Mouse (Mus musculus): ENCODE results near the gene Il21r.

DNA sequence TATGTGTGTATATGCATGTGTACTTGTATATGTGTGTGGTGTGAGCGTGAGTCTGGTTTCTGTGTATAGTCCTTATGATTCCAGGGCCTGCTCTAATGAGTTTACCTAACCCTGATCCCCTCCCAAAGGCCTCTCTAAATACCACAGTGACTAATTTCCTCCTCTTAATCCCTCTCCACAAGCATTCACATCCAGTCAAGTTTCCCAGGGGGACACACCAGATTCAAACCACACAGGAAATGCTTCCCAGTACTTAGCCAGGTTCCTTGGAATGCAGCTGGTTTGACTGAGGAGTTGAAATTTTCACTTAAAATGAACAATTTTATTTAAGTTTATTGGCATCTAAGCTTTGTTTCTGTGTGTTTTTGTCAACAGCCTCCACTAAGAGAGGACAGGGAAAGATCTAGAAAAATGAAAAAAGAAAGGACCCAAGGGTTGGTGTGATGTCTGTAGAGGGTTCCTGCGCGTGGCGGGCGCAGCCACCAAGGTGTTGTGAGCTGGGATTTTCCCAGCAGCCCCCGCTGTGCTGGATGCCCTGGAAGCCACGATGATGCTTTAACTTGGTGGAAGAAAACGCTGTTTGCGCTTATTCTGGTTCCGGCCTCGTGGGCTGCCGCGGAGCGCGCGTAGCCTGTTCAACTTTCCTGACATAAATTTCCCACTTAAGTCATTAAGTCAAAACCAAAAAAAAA, 22.5 kb upstream of the Il21r start:
- no peak for TF ChIP-seq EP300 (IDR thresholded peaks at IDR 0.05; ENCODE audit: low read depth in 1 of 2, low read length in 2 of 2)
- TF ChIP-seq SMC3 (IDR thresholded peaks at IDR 0.05; ENCODE audit: low read depth, low read length): no peak
- TF ChIP-seq POLR2A (IDR thresholded peaks at IDR 0.05; ENCODE audit: control insufficient read depth in 1 of 2, insufficient read depth in 1 of 2, low read depth in 1 of 2, low read length in 2 of 2, poor library complexity in 1 of 2): no peak
- no peak for TF ChIP-seq TAL1 (IDR thresholded peaks at IDR 0.05; ENCODE audit: low read length)
